Mouse (Mus musculus): ENCODE results near the gene Mymx.

Mymx gene

GRCm38 (mm10) chr17:45569999-45570398 is 31.9 kb downstream of the Mymx start:
- no peak for DNase-seq (ENCODE audit: low spot score)

GRCm38 (mm10) chr17:45568990-45569389 is 32.9 kb downstream of the Mymx start:
- DNase-seq (ENCODE audit: low spot score) = no peak

- DNase-seq (ENCODE audit: low spot score) = no peak
Observed at GRCm38 (mm10) chr17:45567162-45567601, 34.7 kb downstream of the Mymx start.

- DNase-seq (ENCODE audit: low spot score) = no peak
Observed at GRCm38 (mm10) chr17:45566360-45567161, 35.3 kb downstream of the Mymx start.

- DNase-seq (ENCODE audit: low spot score) = no peak
Observed at GRCm38 (mm10) chr17:45566031-45566359, 35.9 kb downstream of the Mymx start.

GRCm38 (mm10) chr17:45565103-45565502 is 36.8 kb downstream of the Mymx start:
- DNase-seq (ENCODE audit: low spot score) = no peak

GRCm38 (mm10) chr17:45564531-45565084 is 37.3 kb downstream of the Mymx start:
- no peak for DNase-seq (ENCODE audit: low spot score)

- DNase-seq (ENCODE audit: low spot score) = peak; percentile 89
Observed at GRCm38 (mm10) chr17:45563655-45564530, 38.0 kb downstream of the Mymx start, which contains the start of gene Slc35b2. Gene Slc35b2 (plus strand): TSS chr17:45563874.

GRCm38 (mm10) chr17:45563216-45563615 is 38.7 kb downstream of the Mymx start:
- no peak for DNase-seq (ENCODE audit: low spot score)

GRCm38 (mm10) chr17:45559732-45560525 is 42.0 kb downstream of the Mymx start:
- DNase-seq (ENCODE audit: low spot score) = no peak

- DNase-seq (ENCODE audit: low spot score) = no peak
Observed at GRCm38 (mm10) chr17:45557998-45558862, 43.7 kb downstream of the Mymx start.

GRCm38 (mm10) chr17:45557246-45557824 is 44.6 kb downstream of the Mymx start:
- no peak for DNase-seq (ENCODE audit: low spot score)

GRCm38 (mm10) chr17:45556514-45557245 is 45.2 kb downstream of the Mymx start:
- no peak for DNase-seq (ENCODE audit: low spot score)

- no peak for DNase-seq (ENCODE audit: low spot score)
Observed at GRCm38 (mm10) chr17:45556107-45556489, 45.8 kb downstream of the Mymx start.

GRCm38 (mm10) chr17:45555452-45556106 is 46.3 kb downstream of the Mymx start, which contains the start of gene Nfkbie:
Gene Nfkbie (plus strand): TSS chr17:45555703.
- peak; percentile 89 for DNase-seq (ENCODE audit: low spot score)

GRCm38 (mm10) chr17:45554420-45554819 is 47.5 kb downstream of the Mymx start:
- no peak for DNase-seq (ENCODE audit: low spot score)

- no peak for DNase-seq (ENCODE audit: low spot score)
Observed at GRCm38 (mm10) chr17:45553065-45553464, 48.8 kb downstream of the Mymx start.

GRCm38 (mm10) chr17:45551816-45552451 is 50.0 kb downstream of the Mymx start:
- peak; percentile 88 for DNase-seq (ENCODE audit: low spot score)
